12 mouse cellular contexts compared by ENCODE assay signal in the genomic region with DNA sequence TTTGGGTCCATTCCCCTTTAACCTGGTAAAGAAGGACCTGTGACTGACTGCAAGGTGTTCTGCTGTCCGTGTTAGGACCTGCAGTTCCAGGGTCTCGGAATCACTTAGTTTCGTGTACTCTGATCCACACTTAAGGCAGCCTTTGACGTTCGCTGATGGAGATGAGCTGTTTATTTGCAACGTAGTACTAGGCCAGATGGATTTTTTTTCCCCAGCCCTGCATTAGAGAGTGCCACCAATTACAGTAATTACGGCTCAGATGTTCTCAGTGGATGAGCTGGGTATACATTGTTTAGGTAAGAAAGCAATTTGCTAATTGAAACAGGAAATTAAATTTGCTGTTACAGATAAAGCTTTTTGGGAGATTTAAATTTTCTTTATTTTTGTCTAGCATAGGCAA.
"Had no signal": no experiment of that assay in that cellular context is flagged by ENCODE, and none has a peak within 500 bp of the region (broad histone marks: within the 10 kb centered on the region; RNA-seq: fewer than 3 reads in every experiment).

No protein-coding gene starts in this region.

- H3K4me2 ChIP-seq: liver, embryonic 11.5 days; liver, embryonic 15.5 days; midbrain, embryonic 13.5 days; stomach, embryonic 15.5 days had no signal

- H3K4me3 ChIP-seq: left cerebral cortex, adult 2 months; limb, embryonic 10.5 days; liver, embryonic 15.5 days; midbrain, embryonic 13.5 days; stomach, embryonic 15.5 days had no signal

- H3K27ac ChIP-seq: left cerebral cortex, adult 2 months; limb, embryonic 10.5 days; liver, embryonic 15.5 days; midbrain, embryonic 13.5 days; stomach, embryonic 15.5 days had no signal

- H3K9me3 ChIP-seq: limb, embryonic 10.5 days; liver, embryonic 15.5 days; midbrain, embryonic 13.5 days; stomach, embryonic 15.5 days had no signal

- ATAC-seq: lung, postnatal 0 days; midbrain, embryonic 13.5 days had no signal

- H3K4me1 ChIP-seq: limb, embryonic 10.5 days; liver, embryonic 15.5 days; midbrain, embryonic 13.5 days; stomach, embryonic 15.5 days had no signal

- H3K27me3 ChIP-seq: liver, embryonic 15.5 days; midbrain, embryonic 13.5 days; stomach, embryonic 15.5 days had no signal

- H3K9ac ChIP-seq: liver, embryonic 15.5 days; midbrain, embryonic 13.5 days; stomach, embryonic 15.5 days had no signal

- DNase-seq: kidney, postnatal 14 days; lung, adult 2 months; lung, postnatal 36 days; right cerebral cortex, postnatal 14 days; thymus, postnatal 4 days had no signal
